Mouse (Mus musculus) neural tube, embryonic 10.5 days (tissue): ENCODE results near the gene N4bp3.
"Not testable (repeated sequence)": the region's sequence is repeated elsewhere in the genome, so short reads cannot be mapped to it uniquely, and the experiment has no call there.

Experiments used
- DNase-seq: peaks from one replicate; pipeline ENCODE4 v3.0.0-alpha.2; 2017; ENCODE audit warnings: low spot score; ENCODE audit errors: extremely low spot score

Gene N4bp3

GRCm38 (mm10) chr11:51650691-51651515, at the start of gene N4bp3, which contains the start of gene D930048N14Rik:
Gene N4bp3 (minus strand): TSS chr11:51650842.
Gene D930048N14Rik (plus strand): TSS chr11:51650954.
- DNase-seq, result peak; percentile 76

GRCm38 (mm10) chr11:51694984-51695383, 44.3 kb upstream of the N4bp3 start:
- no peak for DNase-seq

- DNase-seq, result not testable (repeated sequence)
Measured at GRCm38 (mm10) chr11:51690597-51690996, 40.0 kb upstream of the N4bp3 start.

- DNase-seq, result peak; percentile 25
Measured at GRCm38 (mm10) chr11:51689343-51689742, 38.7 kb upstream of the N4bp3 start.

GRCm38 (mm10) chr11:51688330-51689328, 38.0 kb upstream of the N4bp3 start, which contains the start of gene 0610009B22Rik:
Gene 0610009B22Rik (minus strand): TSS chr11:51688874.
- peak; percentile 100 for DNase-seq

GRCm38 (mm10) chr11:51681976-51682374, 31.3 kb upstream of the N4bp3 start:
- DNase-seq, result no peak

GRCm38 (mm10) chr11:51681324-51681975, 30.8 kb upstream of the N4bp3 start:
- DNase-seq, result peak; percentile 87

GRCm38 (mm10) chr11:51679466-51679865, 28.8 kb upstream of the N4bp3 start:
- DNase-seq, result no peak

- no peak for DNase-seq
Measured at GRCm38 (mm10) chr11:51677737-51678418, 27.2 kb upstream of the N4bp3 start.

GRCm38 (mm10) chr11:51675386-51675785, 24.7 kb upstream of the N4bp3 start:
- DNase-seq, result no peak

GRCm38 (mm10) chr11:51673291-51673690, 22.6 kb upstream of the N4bp3 start:
- no peak for DNase-seq

GRCm38 (mm10) chr11:51671376-51671775, 20.7 kb upstream of the N4bp3 start:
- no peak for DNase-seq

GRCm38 (mm10) chr11:51670846-51671245, 20.2 kb upstream of the N4bp3 start:
- no peak for DNase-seq

- DNase-seq, result not testable (repeated sequence)
Measured at GRCm38 (mm10) chr11:51664747-51665146, 14.1 kb upstream of the N4bp3 start.

GRCm38 (mm10) chr11:51662632-51663031, 12.0 kb upstream of the N4bp3 start:
- DNase-seq, result no peak

GRCm38 (mm10) chr11:51661867-51662365, 11.3 kb upstream of the N4bp3 start:
- no peak for DNase-seq

- DNase-seq, result no peak
Measured at GRCm38 (mm10) chr11:51658705-51659104, 8.1 kb upstream of the N4bp3 start.

GRCm38 (mm10) chr11:51658291-51658690, 7.6 kb upstream of the N4bp3 start:
- DNase-seq, result no peak

GRCm38 (mm10) chr11:51656798-51657521, 6.3 kb upstream of the N4bp3 start:
- DNase-seq, result no peak

GRCm38 (mm10) chr11:51654891-51655290, 4.2 kb upstream of the N4bp3 start:
- DNase-seq, result no peak
